Mouse (Mus musculus) brain, embryonic 14.5 days (tissue): Measurements from ENCODE around the gene Commd3.

Source experiments
- CTCF ChIP-seq: fragments of 200-500 bp; IDR thresholded peaks from 2 replicates; pipeline ENCODE4 v1.5.1; 2012; ENCODE audit warnings: inconsistent platforms, mild to moderate bottlenecking, moderate library complexity, borderline replicate concordance; ENCODE audit not compliant: insufficient read depth, insufficient read length; ENCODE audit errors: extremely low read depth
- POLR2A ChIP-seq: fragments of 200-500 bp; IDR thresholded peaks from 2 replicates; pipeline ENCODE4 v1.6.1; 2012; ENCODE audit warnings: mild to moderate bottlenecking, inconsistent platforms, borderline replicate concordance; ENCODE audit not compliant: poor library complexity, insufficient read depth, insufficient read length, severe bottlenecking; ENCODE audit errors: extremely low read depth

GRCm38 (mm10) chr2:18718521-18718920, 46.3 kb downstream of the Commd3 start:
- no peak for TF ChIP-seq CTCF
- TF ChIP-seq POLR2A: no peak
